Mouse (Mus musculus) hindbrain, postnatal 0 days (tissue): ENCODE data around the gene Mrpl48. TPM values are rescaled to one million over a fixed set of nuclear protein-coding genes. Genes with fewer than 3 reads are reported as not detected.
A peak's percentile ranks its signal among the peaks of the same experiment; 100 is the strongest.

Experiments used
- ATAC-seq: fragments of 200-750 bp; cut with Nextera tagmentation; 2 replicates; pipeline ENCODE4 v1.8.0; 2017; ENCODE audit warnings: mild to moderate bottlenecking, moderate TSS enrichment, moderate library complexity
- DNase-seq: peaks from one replicate; pipeline ENCODE4 v3.0.0-alpha.2; 2015; ENCODE audit warnings: low spot score
- H3K27ac ChIP-seq: fragments of 300-500 bp; sonication (generic); 2 replicates; pipeline ENCODE4 v1.5.1; 2014; ENCODE audit warnings: mild to moderate bottlenecking
- H3K27me3 ChIP-seq: fragments of 300-500 bp; sonication (generic); 2 replicates; pipeline ENCODE4 v1.6.1; 2014; ENCODE audit warnings: low read length, mixed read lengths; ENCODE audit not compliant: insufficient read depth
- H3K36me3 ChIP-seq: fragments of 300-500 bp; sonication (generic); 2 replicates; pipeline ENCODE4 v1.6.1; 2014; ENCODE audit warnings: low read length, mixed read lengths; ENCODE audit not compliant: insufficient read depth
- H3K4me1 ChIP-seq: fragments of 300-500 bp; sonication (generic); 2 replicates; pipeline ENCODE4 v1.6.1; 2014; ENCODE audit warnings: antibody characterized with exemption, low read length, mixed read lengths; ENCODE audit not compliant: insufficient read depth
- H3K4me2 ChIP-seq: fragments of 300-500 bp; sonication (generic); 2 replicates; pipeline ENCODE4 v1.6.1; 2014; ENCODE audit warnings: low read depth, mild to moderate bottlenecking, low read length, moderate library complexity, mixed read lengths
- H3K4me3 ChIP-seq: fragments of 300-500 bp; sonication (generic); 2 replicates; pipeline ENCODE4 v1.5.1; 2014; ENCODE audit warnings: low read length
- H3K9ac ChIP-seq: fragments of 300-500 bp; sonication (generic); replicated peaks from 2 replicates; pipeline ENCODE4 v1.6.1; 2014; ENCODE audit warnings: mild to moderate bottlenecking, low read length, moderate library complexity, mixed read lengths
- H3K9me3 ChIP-seq: fragments of 300-500 bp; sonication (generic); 2 replicates; pipeline ENCODE4 v1.6.1; 2016; ENCODE audit warnings: low read length, mixed read lengths
- CTCF ChIP-seq: IDR thresholded peaks from 2 replicates; pipeline ENCODE4 v1.5.1; 2016; ENCODE audit warnings: antibody characterized with exemption, control low read depth, low read depth
- WGBS: fragments of 180-500 bp; shearing (Covaris S2); extraction: QIAGEN DNeasy Blood & Tissue Kit; methylation state at CpG from one replicate; pipeline ENCODE4 v1.1.7; 2014; 5-methylcytosine and 5-hydroxymethylcytosine counted together
- polyA plus RNA-seq: library from polyadenylated mRNA; unstranded; fragments of >200 nt; fragmentation: Nextera tagmentation; extraction: Ambion mirVana; gene quantifications from 2 replicates; pipeline ENCODE4 v1.2.1, GENCODE M21; 2015
- total RNA-seq: library from RNA; depleted of rRNA; stranded (reverse); fragments of >200 nt; gene quantifications from 2 replicates; pipeline ENCODE4 v1.2.3, GENCODE M21; 2014

Mrpl48 gene
- total and polyA plus RNA-seq, 2 experiments from 2014 or later: 29.8 to 97.5 TPM

DNA sequence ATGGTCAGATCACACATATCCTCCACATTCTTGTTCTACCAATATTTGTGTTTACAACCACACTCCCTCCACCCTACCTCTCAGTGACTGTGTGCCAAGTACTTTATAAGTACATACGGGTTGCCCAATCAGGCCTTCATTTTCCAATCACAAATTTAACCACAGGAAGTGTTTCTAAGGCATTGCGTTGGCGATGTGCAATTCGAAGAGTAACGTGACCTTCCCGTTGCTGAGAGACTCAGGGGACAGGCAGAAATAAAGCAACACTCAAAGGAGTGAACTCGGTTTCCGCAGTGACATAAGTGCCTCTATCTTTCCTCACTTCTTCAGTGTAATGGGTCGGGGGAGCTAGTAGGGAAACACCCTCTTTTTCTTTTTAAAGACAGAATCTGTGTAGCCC, 68.6 kb downstream of the Mrpl48 start:
- 98% methylated on average over 9 of the region's 9 CpGs for WGBS
- peaks cover 10% of the 10 kb centered on the region; the same call in 1 of the 2 replicates for H3K36me3 ChIP-seq

DNA sequence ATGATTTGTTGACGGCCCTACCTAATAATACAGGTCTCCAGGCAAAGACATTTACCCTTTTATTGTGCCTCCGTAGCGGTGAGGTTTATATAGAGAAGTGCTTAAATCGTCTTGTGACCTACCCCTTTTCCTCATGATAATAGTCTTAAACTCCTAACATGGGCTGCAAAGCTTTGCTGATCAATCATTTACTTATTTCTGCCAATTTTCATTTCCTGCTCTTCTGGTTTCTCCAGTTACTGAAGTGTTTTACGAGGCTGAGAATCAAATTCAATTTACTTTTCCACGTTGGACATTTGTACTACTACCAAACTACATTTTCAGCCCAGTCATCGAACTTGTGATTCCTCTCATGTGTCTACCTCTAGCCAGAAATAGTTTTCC, 70.6 kb downstream of the Mrpl48 start:
- Histone ChIP-seq H3K27me3 (no peaks in the 10 kb centered on the region), H3K9ac (peak overlapping the region; percentile 60), H3K4me1 (peaks cover 11% of the 10 kb centered on the region), H3K4me3 (peak overlapping the region; percentile 62), H3K4me2 (peak overlapping the region; percentile 70), H3K27ac (peak overlapping the region; percentile 83), H3K36me3 (peaks cover 10% of the 10 kb centered on the region; the same call in 1 of the 2 replicates), H3K9me3 (no peaks in the 10 kb centered on the region)
- DNase-seq: no peak
- no peak for TF ChIP-seq CTCF
- ATAC-seq: no peak
- WGBS: 39% methylated on average over 7 of the region's 7 CpGs

More for the DNA sequence above, 68.6 kb downstream of the Mrpl48 start:
- Histone ChIP-seq H3K4me1 (peaks cover 11% of the 10 kb centered on the region), H3K27me3 (no peaks in the 10 kb centered on the region), H3K4me2 (no peak overlapping the region), H3K9ac (no peak overlapping the region), H3K4me3 (no peak overlapping the region), H3K9me3 (no peaks in the 10 kb centered on the region), H3K27ac (no peak overlapping the region)
- DNase-seq: no peak
- no peak for TF ChIP-seq CTCF
- no peak for ATAC-seq

DNA sequence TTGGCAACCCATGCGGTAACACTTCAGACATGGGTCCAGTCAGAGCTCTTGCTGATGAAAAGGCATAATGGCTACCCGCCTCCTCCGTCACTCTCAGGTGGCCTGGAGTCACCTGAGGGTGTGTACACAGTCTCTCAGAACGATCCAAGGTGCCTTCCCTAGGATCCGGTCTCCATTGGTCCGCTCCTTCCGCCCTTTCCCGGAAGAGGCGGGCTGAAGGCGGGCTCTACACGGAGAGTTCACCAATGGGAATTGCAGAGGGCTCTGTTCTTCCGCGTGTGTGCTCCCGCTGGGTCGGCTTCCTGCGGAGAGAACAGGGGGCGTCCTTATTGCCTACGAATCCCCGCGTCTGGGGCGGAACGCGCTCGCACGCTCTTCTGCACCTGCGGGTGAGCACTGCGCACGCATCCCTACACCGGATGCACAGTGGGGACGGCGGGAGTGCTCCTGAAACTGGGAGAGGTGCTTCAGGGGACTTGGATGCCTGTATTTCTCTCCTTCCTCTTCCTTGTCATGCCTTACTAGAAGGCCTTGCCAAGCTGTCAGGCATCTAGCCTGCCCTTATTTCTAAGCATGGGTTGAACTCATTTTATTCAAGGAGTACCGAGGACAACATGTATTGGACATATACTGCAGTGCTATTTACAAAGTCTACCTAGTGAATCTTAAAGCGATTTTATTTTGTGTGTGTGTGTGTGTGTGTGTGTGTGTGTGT, 71.1 kb downstream of the Mrpl48 start, which contains the start of gene Coa4:
Gene Coa4, plus strand, starts transcription at position 268 of the 715 bp plus-strand sequence.
- Histone ChIP-seq H3K4me1 (peaks cover 11% of the 10 kb centered on the region), H3K9me3 (no peaks in the 10 kb centered on the region), H3K36me3 (peaks cover 10% of the 10 kb centered on the region; the same call in 1 of the 2 replicates), H3K27me3 (no peaks in the 10 kb centered on the region), H3K4me3 (peak within 1 kb of the TSS; percentile 62), H3K4me2 (peak within 1 kb of the TSS; percentile 70), H3K27ac (peak within 1 kb of the TSS; percentile 83), H3K9ac (peak within 1 kb of the TSS; percentile 60)
- ATAC-seq: peak; percentile 100
- peak; percentile 98 for DNase-seq
- WGBS: 1% methylated on average over 33 of the region's 33 CpGs
- TF ChIP-seq CTCF: peak; percentile 38

DNA sequence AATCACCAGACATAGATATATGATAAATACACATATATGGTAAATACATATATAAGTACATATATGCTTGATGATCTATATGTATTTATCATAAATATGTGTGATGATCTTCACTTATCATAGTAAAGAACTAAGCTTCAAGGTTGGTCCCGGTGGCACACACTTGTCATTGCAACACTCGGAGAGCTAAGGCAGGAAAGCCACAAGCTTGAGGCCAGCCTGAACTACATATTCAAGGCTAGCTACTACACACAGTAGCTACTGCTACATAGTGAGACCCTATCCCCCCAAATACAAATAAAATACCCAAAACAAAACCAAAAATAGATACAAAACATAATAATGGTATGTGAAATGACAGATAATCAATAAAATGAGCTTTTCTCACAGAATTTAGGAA, 72.3 kb downstream of the Mrpl48 start:
- WGBS: 76% methylated on average over 2 of the region's 2 CpGs
- Histone ChIP-seq H3K4me3 (no peak overlapping the region), H3K27ac (no peak overlapping the region), H3K4me2 (no peak overlapping the region), H3K4me1 (peaks cover 11% of the 10 kb centered on the region), H3K9me3 (no peaks in the 10 kb centered on the region), H3K36me3 (peaks cover 10% of the 10 kb centered on the region; the same call in 1 of the 2 replicates), H3K27me3 (no peaks in the 10 kb centered on the region), H3K9ac (no peak overlapping the region)
- DNase-seq: no peak
- no peak for TF ChIP-seq CTCF
- ATAC-seq: no peak

DNA sequence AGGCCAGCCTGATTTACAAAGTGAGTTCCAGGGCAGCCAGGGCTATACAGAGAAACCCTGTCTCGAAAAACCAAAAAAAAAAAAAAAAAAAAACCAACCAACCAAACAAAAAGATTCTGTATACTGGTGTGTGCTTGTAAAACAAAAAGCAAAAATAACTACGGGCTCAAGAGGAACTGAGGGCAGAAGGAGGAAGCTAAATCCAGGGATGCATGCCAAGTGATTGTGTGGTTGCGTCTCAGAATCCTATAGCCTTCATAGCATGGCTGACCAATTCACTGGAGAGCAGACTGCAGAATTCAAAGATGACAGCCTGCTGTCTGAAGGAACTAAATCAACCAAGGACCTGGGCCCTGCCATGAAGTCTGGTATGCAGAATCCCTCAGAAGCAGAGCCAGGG, 73.9 kb downstream of the Mrpl48 start:
- DNase-seq (no peak), ATAC-seq (no peak)
- H3K36me3 ChIP-seq: peaks cover 3% of the 10 kb centered on the region; the same call in 1 of the 2 replicates
- H3K27me3 ChIP-seq: no peaks in the 10 kb centered on the region
- H3K9me3 ChIP-seq: no peaks in the 10 kb centered on the region
- H3K27ac ChIP-seq: no peak overlapping the region
- no peak overlapping the region for H3K4me2 ChIP-seq
- TF ChIP-seq CTCF: no peak
- peaks cover 11% of the 10 kb centered on the region for H3K4me1 ChIP-seq
- WGBS: 77% methylated on average over 3 of the region's 3 CpGs
- no peak overlapping the region for H3K9ac ChIP-seq
- no peak overlapping the region for H3K4me3 ChIP-seq

DNA sequence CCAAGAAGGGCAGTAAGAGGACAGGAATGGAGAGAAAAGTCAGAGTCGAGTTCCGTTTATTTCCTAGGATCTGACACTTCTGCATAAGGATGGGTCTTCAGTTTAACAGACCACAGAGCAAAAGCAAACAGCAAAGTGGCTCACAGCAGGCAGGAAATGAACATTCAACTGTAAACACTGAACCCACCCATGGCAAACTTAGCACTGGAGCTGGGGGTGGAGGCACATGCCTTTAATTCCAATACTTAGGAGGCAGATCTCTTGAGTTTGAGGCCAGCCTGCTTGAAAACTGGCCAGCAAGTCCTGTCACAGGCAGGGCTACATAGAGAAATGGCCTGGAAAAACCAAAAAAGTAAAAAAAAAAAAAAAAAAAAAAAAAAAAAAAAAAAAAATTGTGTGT, 74.6 kb downstream of the Mrpl48 start:
- WGBS: 80% methylated on average over 2 of the region's 2 CpGs
- H3K4me1 ChIP-seq: peaks cover 11% of the 10 kb centered on the region
- no peak for ATAC-seq
- H3K9me3 ChIP-seq: no peaks in the 10 kb centered on the region
- no peak overlapping the region for H3K9ac ChIP-seq
- H3K27ac ChIP-seq: no peak overlapping the region
- no peaks in the 10 kb centered on the region for H3K27me3 ChIP-seq
- DNase-seq: no peak
- no peak overlapping the region for H3K4me3 ChIP-seq
- no peak overlapping the region for H3K4me2 ChIP-seq
- H3K36me3 ChIP-seq: no peaks in the 10 kb centered on the region
- no peak for TF ChIP-seq CTCF

DNA sequence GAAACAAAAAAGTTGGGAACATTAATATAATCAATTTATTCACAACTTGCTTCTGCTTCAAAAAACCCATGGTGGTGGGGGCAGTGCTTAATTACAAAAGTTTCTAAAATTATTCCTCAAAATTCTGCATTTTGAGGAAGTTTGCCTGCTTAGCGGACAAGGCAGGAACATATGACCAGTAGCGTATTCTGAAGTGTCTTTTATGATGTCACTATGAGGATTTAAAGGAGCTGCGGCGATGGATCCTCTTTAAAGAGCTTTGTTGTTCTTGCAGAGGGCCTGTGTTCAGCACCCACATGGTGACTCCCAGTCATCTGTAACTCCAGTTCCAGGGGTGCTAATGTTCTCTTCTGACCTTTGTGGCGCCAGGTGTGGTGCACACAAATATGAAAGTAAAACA, 77.3 kb downstream of the Mrpl48 start:
- H3K4me3 ChIP-seq: no peak overlapping the region
- no peak overlapping the region for H3K9ac ChIP-seq
- ATAC-seq (no peak), DNase-seq (no peak)
- H3K4me1 ChIP-seq: no peaks in the 10 kb centered on the region
- H3K36me3 ChIP-seq: no peaks in the 10 kb centered on the region
- H3K4me2 ChIP-seq: no peak overlapping the region
- H3K27me3 ChIP-seq: no peaks in the 10 kb centered on the region
- no peaks in the 10 kb centered on the region for H3K9me3 ChIP-seq
- no peak for TF ChIP-seq CTCF
- 91% methylated on average over 5 of the region's 5 CpGs for WGBS
- H3K27ac ChIP-seq: no peak overlapping the region
